Mouse (Mus musculus): ENCODE measurements around the gene Fbxl3. TPM values are rescaled to one million over a fixed set of nuclear protein-coding genes. Genes with fewer than 3 reads are reported as not detected.

Fbxl3 gene
- polyA plus RNA-seq (2012; rRNA removed) = 20.2 and 23.3 TPM in 2 replicates

GRCm38 (mm10) chr14:103099238-103099933 lies at the start of gene Fbxl3:
Gene Fbxl3, minus strand, starts transcription at chr14:103099566.

DNA sequence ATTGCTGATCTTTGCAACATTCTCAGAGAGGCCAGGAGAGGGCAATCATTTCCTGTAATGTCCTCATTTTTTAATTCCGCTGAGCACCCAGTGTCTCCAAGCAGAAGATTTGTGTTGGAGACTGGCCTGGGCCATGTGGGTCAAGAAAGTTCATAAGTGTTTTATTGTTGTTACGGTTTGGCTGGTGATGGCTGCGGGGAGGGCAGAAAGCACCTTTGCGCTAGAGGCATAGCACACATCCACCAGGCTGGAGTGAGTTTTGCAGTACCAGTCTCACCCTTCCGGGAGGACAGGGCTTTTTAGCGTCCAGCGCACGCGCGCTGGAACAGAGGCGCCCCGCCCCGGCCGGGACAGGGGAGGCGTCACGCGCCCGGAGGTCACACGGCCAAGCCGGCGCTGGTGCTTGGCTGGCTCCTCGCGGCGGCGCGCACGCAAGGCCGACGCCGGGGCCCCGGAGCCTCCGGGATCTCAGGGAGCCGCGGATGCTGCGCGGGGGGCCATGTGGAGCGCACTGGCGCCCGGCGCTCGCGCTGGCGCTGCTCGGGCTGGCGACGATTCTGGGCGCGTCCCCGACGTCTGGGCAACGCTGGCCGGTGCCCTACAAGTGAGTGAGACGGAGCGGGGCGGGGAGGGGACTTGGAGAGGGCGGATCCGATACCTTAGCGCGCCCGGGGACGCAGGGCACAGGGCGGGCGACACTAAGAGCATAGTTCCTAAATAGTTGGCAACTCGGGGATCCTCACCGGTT lies 29.3 kb downstream of the Fbxl3 start, which contains the start of gene Cln5:
TSS of gene Cln5 (plus strand) at position 353 of the 748 bp plus-strand sequence.

DNA sequence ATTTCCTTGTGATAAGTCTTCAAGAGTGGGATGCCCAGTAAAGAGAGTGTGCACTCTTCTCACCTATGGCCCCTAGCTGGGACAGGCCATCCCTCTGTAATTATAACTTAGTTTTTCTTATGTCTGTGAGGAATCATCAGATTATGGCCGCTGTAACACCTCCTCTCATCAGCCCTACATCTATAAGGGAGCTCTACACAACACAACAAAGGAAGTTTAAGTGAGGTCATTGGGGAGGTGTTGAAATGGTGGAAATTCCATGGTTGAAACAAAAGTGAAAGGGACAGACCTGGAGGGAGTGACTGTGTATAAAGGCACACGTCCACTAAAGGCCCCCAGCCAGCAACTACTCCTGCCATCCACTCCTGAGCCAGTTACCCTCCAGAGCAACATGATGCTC lies 52.7 kb downstream of the Fbxl3 start, which contains the start of gene Acod1:
TSS of gene Acod1 (plus strand) at position 301 of the 400 bp plus-strand sequence.

Other genes with a start within 250 kb of the Fbxl3 start
- 3.7 and 4.0 TPM in 2 replicates for gene Kctd12, start 116.9 kb downstream of the Fbxl3 start, polyA plus RNA-seq (2012; rRNA removed)
- 0.07 and 0.08 TPM in 2 replicates for gene Acod1, start 52.6 kb downstream of the Fbxl3 start, polyA plus RNA-seq (2012; rRNA removed)
- gene Cln5, start 29.4 kb downstream of the Fbxl3 start, polyA plus RNA-seq (2012; rRNA removed) = 8.8 and 10.1 TPM in 2 replicates
- 7.6 and 9.3 TPM in 2 replicates for gene Mycbp2, start 247.2 kb upstream of the Fbxl3 start, polyA plus RNA-seq (2012; rRNA removed)

Measured in liver, embryonic 14 days (tissue).